Mouse (Mus musculus): Measurements from ENCODE around the gene Sema6b. TPM values are rescaled to one million over a fixed set of nuclear protein-coding genes. Genes with fewer than 3 reads are reported as not detected.
A peak's percentile ranks its signal among the peaks of the same experiment; 100 is the strongest.

Gene Sema6b
- total and polyA plus RNA-seq, 2 experiments from 2014 or later = 18.1 to 76.4 TPM

GRCm38 (mm10) chr17:56162231-56162774 is 22.2 kb upstream of the Sema6b start, which contains the start of gene Tnfaip8l1:
Tnfaip8l1 (plus strand) TSS chr17:56162477.
- Histone ChIP-seq H3K4me2 (ENCODE audit: low read depth) (peak within 1 kb of the TSS; percentile 81), H3K9me3 (ENCODE audit: low read length) (no peaks in the 10 kb centered on the region), H3K4me1 (ENCODE audit: insufficient read depth) (peaks cover 7% of the 10 kb centered on the region; the same call in 1 of the 2 replicates), H3K27ac (ENCODE audit: low read depth, low read length) (no peak within 1 kb of the TSS), H3K4me3 (ENCODE audit: low read depth, low read length) (peak within 1 kb of the TSS; percentile 39), H3K9ac (peak within 1 kb of the TSS; percentile 47), H3K27me3 (ENCODE audit: insufficient read depth, low read length) (no peaks in the 10 kb centered on the region), H3K36me3 (ENCODE audit: insufficient read depth) (no peaks in the 10 kb centered on the region)
- 3% methylated on average over 30 of the region's 30 CpGs for WGBS
- peak; percentile 100 for ATAC-seq
- no peak; the same call in 1 of the 2 replicates for TF ChIP-seq CTCF (IDR thresholded peaks at IDR 0.05; ENCODE audit: low read depth)
- DNase-seq = peak; percentile 94

GRCm38 (mm10) chr17:56159729-56160128 is 19.6 kb upstream of the Sema6b start:
- ATAC-seq (no peak), DNase-seq (peak; percentile 67)
- peak; percentile 87 for TF ChIP-seq CTCF (IDR thresholded peaks at IDR 0.05; ENCODE audit: low read depth)
- no peak overlapping the region for H3K4me3 ChIP-seq (ENCODE audit: low read depth, low read length)
- WGBS = 10% methylated on average over 9 of the region's 9 CpGs
- no peak overlapping the region for H3K27ac ChIP-seq (ENCODE audit: low read depth, low read length)
- no peak overlapping the region for H3K4me2 ChIP-seq (ENCODE audit: low read depth)
- H3K9me3 ChIP-seq (ENCODE audit: low read length) = no peaks in the 10 kb centered on the region
- H3K36me3 ChIP-seq (ENCODE audit: insufficient read depth) = no peaks in the 10 kb centered on the region
- no peak overlapping the region for H3K9ac ChIP-seq
- H3K4me1 ChIP-seq (ENCODE audit: insufficient read depth) = peaks cover 7% of the 10 kb centered on the region; the same call in 1 of the 2 replicates
- H3K27me3 ChIP-seq (ENCODE audit: insufficient read depth, low read length) = no peaks in the 10 kb centered on the region

- Histone ChIP-seq H3K4me2 (ENCODE audit: low read depth) (no peak overlapping the region), H3K27ac (ENCODE audit: low read depth, low read length) (no peak overlapping the region), H3K36me3 (ENCODE audit: insufficient read depth) (no peaks in the 10 kb centered on the region), H3K4me1 (ENCODE audit: insufficient read depth) (no peaks in the 10 kb centered on the region), H3K9me3 (ENCODE audit: low read length) (no peaks in the 10 kb centered on the region), H3K4me3 (ENCODE audit: low read depth, low read length) (no peak overlapping the region), H3K27me3 (ENCODE audit: insufficient read depth, low read length) (peaks cover 5% of the 10 kb centered on the region; the same call in 1 of the 2 replicates), H3K9ac (no peak overlapping the region)
- ATAC-seq (peak; percentile 38; the same call in 1 of the 2 replicates), DNase-seq (peak; percentile 36)
- TF ChIP-seq CTCF (IDR thresholded peaks at IDR 0.05; ENCODE audit: low read depth) = no peak
- WGBS = 24% methylated on average over 9 of the region's 9 CpGs
These were observed 13.5 kb upstream of the Sema6b start for GRCm38 (mm10) chr17:56153643-56154042.

DNA sequence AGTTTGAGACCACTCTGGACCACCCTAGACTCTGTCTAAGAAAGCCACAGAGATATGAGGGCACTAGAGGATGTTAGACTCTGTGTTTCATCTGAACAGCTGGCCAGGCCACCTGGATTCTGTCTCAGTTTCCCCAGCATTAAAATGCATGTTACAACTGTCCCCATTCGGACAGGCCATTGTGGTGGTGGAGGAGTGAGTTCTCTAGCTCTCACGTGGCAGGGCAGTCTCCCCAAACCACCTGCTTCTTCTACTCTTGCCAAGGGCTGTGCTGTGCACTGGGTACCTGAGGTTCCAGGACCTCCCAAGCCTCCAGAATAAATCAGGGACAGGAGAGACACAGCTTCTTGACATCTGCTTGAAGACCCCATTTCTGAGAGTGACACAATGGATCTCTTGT is 9.8 kb upstream of the Sema6b start:
- Histone ChIP-seq H3K27me3 (ENCODE audit: insufficient read depth, low read length) (peaks cover 5% of the 10 kb centered on the region; the same call in 1 of the 2 replicates), H3K27ac (ENCODE audit: low read depth, low read length) (no peak overlapping the region), H3K4me2 (ENCODE audit: low read depth) (no peak overlapping the region), H3K4me1 (ENCODE audit: insufficient read depth) (no peaks in the 10 kb centered on the region), H3K9ac (no peak overlapping the region), H3K36me3 (ENCODE audit: insufficient read depth) (no peaks in the 10 kb centered on the region), H3K9me3 (ENCODE audit: low read length) (no peaks in the 10 kb centered on the region), H3K4me3 (ENCODE audit: low read depth, low read length) (no peak overlapping the region)
- no peak for TF ChIP-seq CTCF (IDR thresholded peaks at IDR 0.05; ENCODE audit: low read depth)
- DNase-seq = no peak
- 31% methylated on average over 2 of the region's 2 CpGs for WGBS
- ATAC-seq = no peak

GRCm38 (mm10) chr17:56148790-56149618 is 8.9 kb upstream of the Sema6b start:
- TF ChIP-seq CTCF (IDR thresholded peaks at IDR 0.05; ENCODE audit: low read depth) = no peak
- WGBS = 2% methylated on average over 30 of the region's 30 CpGs
- H3K4me2 ChIP-seq (ENCODE audit: low read depth) = peak overlapping the region; percentile 67
- no peaks in the 10 kb centered on the region for H3K4me1 ChIP-seq (ENCODE audit: insufficient read depth)
- no peaks in the 10 kb centered on the region for H3K9me3 ChIP-seq (ENCODE audit: low read length)
- peak; percentile 48 for ATAC-seq
- peaks cover 5% of the 10 kb centered on the region; the same call in 1 of the 2 replicates for H3K27me3 ChIP-seq (ENCODE audit: insufficient read depth, low read length)
- no peak for DNase-seq
- H3K36me3 ChIP-seq (ENCODE audit: insufficient read depth) = no peaks in the 10 kb centered on the region
- peak overlapping the region; percentile 54 for H3K9ac ChIP-seq
- peak overlapping the region; percentile 32 for H3K4me3 ChIP-seq (ENCODE audit: low read depth, low read length)
- no peak overlapping the region for H3K27ac ChIP-seq (ENCODE audit: low read depth, low read length)

DNA sequence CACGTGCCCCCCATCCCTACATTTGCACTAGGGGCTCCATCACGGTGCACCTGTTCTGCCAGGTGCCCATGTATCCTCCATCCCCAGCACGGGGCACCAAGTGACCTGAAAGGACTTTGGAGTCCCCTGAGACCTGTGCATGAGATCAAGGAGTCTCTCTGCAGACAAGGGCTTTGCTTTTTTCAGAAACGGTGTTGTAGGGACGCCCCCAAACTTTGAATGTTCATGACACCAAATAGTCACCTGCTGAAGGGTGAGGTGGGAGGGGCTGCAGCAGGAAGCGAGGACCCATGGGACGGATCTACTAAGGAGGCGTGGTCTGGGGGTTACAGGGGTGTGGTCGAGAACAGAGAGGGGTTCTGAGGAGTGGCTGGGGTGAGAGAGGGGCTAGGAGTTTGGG is 8.1 kb upstream of the Sema6b start:
- TF ChIP-seq CTCF (IDR thresholded peaks at IDR 0.05; ENCODE audit: low read depth) = no peak
- H3K36me3 ChIP-seq (ENCODE audit: insufficient read depth) = no peaks in the 10 kb centered on the region

DNA sequence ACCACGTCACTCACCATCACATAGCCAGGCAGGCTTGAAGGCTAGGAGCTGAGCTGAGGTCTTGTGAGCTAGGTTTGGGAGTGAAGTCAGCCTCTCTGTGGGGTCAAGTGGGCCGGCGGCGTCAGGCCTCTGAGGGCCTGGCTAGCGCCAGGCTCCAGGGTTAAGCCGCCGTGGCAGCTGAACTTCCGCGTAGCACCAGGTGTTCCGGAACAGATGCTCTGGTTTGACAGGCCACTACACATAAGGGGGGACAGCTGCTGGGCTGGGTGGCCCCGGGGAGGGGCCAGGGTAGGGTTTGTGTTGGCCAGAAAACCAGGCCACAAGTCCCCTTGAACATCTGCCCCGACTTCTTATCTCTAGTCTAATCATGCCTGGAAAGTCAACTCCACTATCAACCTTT is 7.3 kb upstream of the Sema6b start:
- H3K4me3 ChIP-seq (ENCODE audit: low read depth, low read length) = no peak overlapping the region
- peaks cover 5% of the 10 kb centered on the region; the same call in 1 of the 2 replicates for H3K27me3 ChIP-seq (ENCODE audit: insufficient read depth, low read length)
- DNase-seq = no peak
- no peak overlapping the region for H3K4me2 ChIP-seq (ENCODE audit: low read depth)
- no peaks in the 10 kb centered on the region for H3K9me3 ChIP-seq (ENCODE audit: low read length)
- no peak overlapping the region for H3K9ac ChIP-seq
- no peak for ATAC-seq
- TF ChIP-seq CTCF (IDR thresholded peaks at IDR 0.05; ENCODE audit: low read depth) = no peak
- no peaks in the 10 kb centered on the region for H3K4me1 ChIP-seq (ENCODE audit: insufficient read depth)
- no peak overlapping the region for H3K27ac ChIP-seq (ENCODE audit: low read depth, low read length)
- H3K36me3 ChIP-seq (ENCODE audit: insufficient read depth) = no peaks in the 10 kb centered on the region
- 75% methylated on average over 12 of the region's 12 CpGs for WGBS

More for the DNA sequence above, 8.1 kb upstream of the Sema6b start:
- H3K4me2 ChIP-seq (ENCODE audit: low read depth) = peak overlapping the region; percentile 67
- no peak overlapping the region for H3K9ac ChIP-seq
- no peaks in the 10 kb centered on the region for H3K4me1 ChIP-seq (ENCODE audit: insufficient read depth)
- ATAC-seq (no peak), DNase-seq (no peak)
- H3K27ac ChIP-seq (ENCODE audit: low read depth, low read length) = no peak overlapping the region
- H3K4me3 ChIP-seq (ENCODE audit: low read depth, low read length) = no peak overlapping the region
- H3K27me3 ChIP-seq (ENCODE audit: insufficient read depth, low read length) = peaks cover 5% of the 10 kb centered on the region; the same call in 1 of the 2 replicates
- H3K9me3 ChIP-seq (ENCODE audit: low read length) = no peaks in the 10 kb centered on the region
- WGBS = 21% methylated on average over 9 of the region's 9 CpGs

Data from forebrain, postnatal 0 days (tissue).